Mouse (Mus musculus): ENCODE data around the gene Wasl.

The Wasl gene

DNA sequence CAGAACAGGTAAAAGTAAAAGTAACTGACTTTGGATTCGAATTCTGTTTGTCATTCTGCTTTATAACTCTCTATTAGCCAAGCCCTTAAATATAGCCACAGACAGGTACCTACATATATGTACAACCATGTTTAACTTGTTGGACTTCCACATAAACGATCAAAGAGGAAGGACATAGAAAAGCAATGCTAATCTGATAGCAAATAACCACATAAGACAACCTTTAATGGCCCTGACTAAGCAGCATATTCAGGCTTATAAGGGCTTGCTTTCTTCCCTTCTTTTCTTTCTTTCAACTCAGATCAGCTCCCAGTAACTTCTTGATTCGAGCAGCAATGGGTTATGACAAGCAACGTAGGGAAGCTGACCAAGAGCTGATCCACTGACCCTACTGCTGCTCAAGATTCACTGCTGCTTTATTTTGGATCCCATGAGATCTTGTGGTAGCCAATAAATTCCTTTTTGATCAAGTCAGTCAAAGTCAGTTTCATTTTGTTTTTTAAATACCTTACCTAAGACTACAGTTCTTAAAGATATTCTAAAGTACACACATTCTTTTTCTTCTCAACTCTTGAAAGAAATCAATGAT is 17.6 kb downstream of the Wasl start:
- no peak for DNase-seq (ENCODE audit: inconsistent age in 2 of 2, low spot score in 1 of 2)

- no peak for DNase-seq (ENCODE audit: inconsistent age in 2 of 2, low spot score in 1 of 2)
Observed at GRCm38 (mm10) chr6:24645346-24646053, 19.3 kb downstream of the Wasl start.

- no peak for DNase-seq (ENCODE audit: inconsistent age in 2 of 2, low spot score in 1 of 2)
Observed at GRCm38 (mm10) chr6:24642960-24643359, 21.8 kb downstream of the Wasl start.

DNA sequence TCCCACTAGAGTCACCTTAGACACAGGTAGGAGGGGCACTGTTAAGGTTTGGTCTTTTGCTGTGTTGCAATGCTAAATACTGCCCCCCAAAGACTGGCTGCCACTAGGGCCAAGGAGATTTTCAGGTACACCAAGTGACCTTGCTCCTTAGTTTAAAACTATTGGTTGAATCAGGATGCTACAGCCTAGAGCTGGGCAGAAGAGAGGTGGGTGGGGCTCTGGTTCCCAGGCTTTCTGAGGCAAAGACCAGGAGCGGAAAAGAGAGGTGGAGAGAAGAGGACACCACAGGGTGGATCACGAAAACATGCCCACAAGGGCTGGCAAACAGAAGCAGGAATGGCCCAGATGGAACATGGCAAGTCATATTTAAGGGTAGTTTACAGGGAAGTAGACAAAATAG is 22.6 kb downstream of the Wasl start:
- no peak for DNase-seq (ENCODE audit: inconsistent age in 2 of 2, low spot score in 1 of 2)

GRCm38 (mm10) chr6:24641286-24641685 is 23.5 kb downstream of the Wasl start:
- DNase-seq (ENCODE audit: inconsistent age in 2 of 2, low spot score in 1 of 2), result no peak

- DNase-seq (ENCODE audit: inconsistent age in 2 of 2, low spot score in 1 of 2), result no peak
Observed at GRCm38 (mm10) chr6:24635814-24636213, 29.0 kb downstream of the Wasl start.

GRCm38 (mm10) chr6:24634065-24634464 is 30.7 kb downstream of the Wasl start:
- no peak for DNase-seq (ENCODE audit: inconsistent age in 2 of 2, low spot score in 1 of 2)

DNA sequence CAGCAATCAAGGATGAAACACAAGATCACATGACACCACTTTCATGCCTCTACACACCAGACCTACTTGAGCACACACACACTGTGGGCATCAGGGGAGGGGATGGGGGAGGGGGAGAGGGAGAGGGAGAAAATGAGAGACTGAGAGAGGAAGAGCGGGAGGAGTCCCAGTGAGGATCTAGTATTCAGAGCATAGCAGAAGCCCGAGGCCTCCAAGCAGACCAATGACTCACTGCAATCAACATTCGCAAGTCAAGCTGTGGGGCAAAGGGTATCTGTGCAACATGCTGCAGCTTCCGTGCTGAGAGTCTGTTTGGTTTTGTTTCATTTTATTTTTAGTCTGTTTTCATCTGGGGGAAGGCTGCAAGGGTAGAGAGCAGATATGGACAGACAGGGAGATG is 32.7 kb downstream of the Wasl start:
- peak; percentile 50 to 73 for DNase-seq (ENCODE audit: inconsistent age in 2 of 2, low spot score in 1 of 2)

DNA sequence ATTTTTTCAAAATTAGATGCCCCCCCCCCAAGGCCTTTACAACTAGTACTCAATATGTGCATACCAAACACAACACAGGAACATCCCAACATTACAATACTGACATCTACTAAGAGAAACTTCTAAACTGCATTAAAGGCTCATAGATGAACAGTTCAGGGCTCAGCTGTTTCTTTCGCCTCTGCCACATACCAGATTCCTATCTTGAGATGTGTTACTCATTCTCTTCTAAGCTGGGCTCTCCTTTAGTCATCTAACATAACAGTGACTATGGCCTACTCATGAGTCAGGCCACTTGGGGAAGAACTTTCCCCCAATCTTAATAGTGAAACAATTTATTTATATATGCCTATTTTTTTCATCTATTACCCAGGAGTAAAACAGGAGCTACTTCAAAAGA is 36.3 kb downstream of the Wasl start:
- DNase-seq (ENCODE audit: inconsistent age in 2 of 2, low spot score in 1 of 2), result no peak

DNA sequence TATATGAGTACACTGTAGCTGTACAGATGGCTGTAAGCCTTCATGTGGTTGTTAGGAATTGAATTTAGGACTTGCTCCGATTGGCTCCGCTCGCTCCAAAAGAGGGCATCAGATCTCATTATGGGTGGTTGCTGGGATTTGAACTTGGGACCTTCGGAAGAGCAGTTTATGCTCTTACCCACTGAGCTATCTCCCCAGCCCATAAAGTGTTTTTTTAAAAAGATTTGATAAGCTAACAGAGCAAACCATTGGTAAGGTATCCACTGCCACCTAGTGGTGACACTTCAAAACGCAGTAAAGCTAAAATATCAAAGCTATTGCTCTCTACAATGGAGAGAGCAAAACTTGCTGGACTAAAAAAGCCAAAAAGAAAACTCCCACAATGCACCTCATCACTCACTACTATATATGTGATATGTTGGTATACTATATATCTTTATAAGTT is 37.2 kb downstream of the Wasl start:
- peak; percentile 30 to 83 for DNase-seq (ENCODE audit: inconsistent age in 2 of 2, low spot score in 1 of 2)

DNA sequence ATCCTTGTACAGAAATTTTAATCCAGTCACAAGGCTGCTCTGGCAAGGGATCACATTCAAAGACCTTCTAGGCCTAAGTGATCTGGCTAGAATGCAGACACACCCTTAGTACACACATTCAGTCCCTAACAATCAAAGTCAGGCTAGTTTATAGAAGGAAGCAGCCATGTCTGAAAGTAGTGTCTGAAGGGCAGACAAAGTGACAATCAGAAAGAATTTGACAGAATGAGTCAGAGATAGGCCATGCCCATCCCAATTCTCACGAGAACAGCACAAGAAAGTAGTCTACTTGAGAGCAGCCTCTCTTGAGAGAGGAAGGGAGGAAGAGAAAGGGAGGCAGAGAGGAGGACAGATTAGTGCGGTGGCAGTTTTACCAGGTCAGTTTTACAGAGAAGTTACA is 42.7 kb downstream of the Wasl start:
- DNase-seq (ENCODE audit: inconsistent age in 2 of 2, low spot score in 1 of 2), result no peak

GRCm38 (mm10) chr6:24620936-24621335 is 43.9 kb downstream of the Wasl start:
- DNase-seq (ENCODE audit: inconsistent age in 2 of 2, low spot score in 1 of 2), result no peak

DNA sequence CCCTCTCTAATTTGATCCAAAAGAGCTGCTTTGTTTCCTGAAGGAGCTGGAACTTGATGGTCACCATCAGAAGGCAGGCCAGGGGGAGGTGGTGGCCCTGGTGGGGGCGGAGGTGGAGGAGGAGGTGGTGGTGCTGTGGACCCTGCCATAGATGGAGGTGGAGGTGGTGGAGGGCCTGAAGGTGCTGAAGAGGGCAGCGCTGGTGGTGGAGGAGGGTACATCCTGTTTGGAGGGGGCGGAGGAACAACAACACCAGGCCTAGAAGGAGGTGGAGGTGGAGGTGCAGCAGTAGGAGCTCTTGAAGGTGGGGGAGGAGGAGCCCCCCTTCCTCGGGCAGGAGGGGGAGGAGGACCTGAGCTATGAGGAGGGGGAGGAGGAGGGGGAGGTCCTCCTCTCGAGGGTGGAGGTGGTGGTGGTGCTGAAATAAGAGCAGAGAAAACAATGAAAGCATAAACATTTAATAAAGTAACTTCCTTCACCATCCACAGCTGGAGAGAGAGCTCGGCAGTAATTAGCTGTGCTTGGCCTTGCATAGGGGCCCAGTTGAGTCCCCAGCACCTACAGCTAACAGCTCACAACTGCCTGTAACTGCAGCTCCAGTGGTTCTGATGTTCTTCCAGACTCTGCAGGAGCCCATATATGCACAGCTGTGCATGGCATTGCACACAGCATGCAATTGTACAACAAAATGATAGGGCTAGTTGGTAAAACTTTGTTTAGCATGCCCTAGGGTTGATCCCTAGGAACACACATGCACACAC is 45.3 kb downstream of the Wasl start:
- DNase-seq (ENCODE audit: inconsistent age in 2 of 2, low spot score in 1 of 2), result no peak

- DNase-seq (ENCODE audit: inconsistent age in 2 of 2, low spot score in 1 of 2), result no peak
Observed at GRCm38 (mm10) chr6:24616746-24617145, 48.1 kb downstream of the Wasl start.

GRCm38 (mm10) chr6:24613918-24614317 is 50.9 kb downstream of the Wasl start:
- DNase-seq (ENCODE audit: inconsistent age in 2 of 2, low spot score in 1 of 2), result no peak

DNA sequence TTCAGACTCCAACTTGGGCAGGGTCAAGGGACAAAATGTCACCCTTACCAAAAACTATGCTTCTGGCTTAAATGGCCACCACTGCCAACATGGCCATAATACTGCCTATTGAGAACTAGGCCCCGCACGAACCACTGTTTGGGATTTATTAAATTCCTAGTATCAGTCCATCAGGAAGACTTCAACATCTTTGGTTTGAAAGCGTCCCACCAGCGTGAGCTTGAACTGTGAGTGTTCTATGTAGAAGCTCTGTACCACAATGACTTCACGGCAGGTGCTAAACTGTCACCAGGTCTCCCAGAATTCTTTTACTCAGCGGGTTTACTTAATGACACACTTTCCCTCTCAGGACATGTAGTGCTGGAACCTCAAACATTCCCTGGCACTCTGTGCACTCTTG is 51.5 kb downstream of the Wasl start:
- DNase-seq (ENCODE audit: inconsistent age in 2 of 2, low spot score in 1 of 2), result no peak

- DNase-seq (ENCODE audit: inconsistent age in 2 of 2, low spot score in 1 of 2), result peak in 1 of 2 experiments; percentile 33
Observed at GRCm38 (mm10) chr6:24612074-24612755, 52.6 kb downstream of the Wasl start.

DNA sequence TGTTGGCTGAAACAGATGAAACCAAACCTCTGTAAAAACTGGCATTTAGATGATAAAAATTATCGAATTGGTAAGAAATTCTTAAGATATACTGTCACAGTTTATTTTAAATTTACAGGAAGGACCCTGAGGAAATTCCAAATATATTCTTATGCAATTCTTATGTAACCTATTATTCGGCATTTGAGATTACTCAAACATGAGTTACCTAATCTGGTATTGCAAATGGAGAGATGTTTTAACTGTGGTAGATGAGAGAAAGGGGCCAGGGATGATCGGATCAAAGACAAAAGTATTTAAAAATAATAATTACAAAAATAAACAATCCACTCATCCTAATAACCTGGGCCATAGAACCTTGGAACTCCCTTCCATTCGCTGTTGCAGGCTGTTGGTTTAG is 54.5 kb downstream of the Wasl start:
- DNase-seq (ENCODE audit: inconsistent age in 2 of 2, low spot score in 1 of 2), result no peak

DNA sequence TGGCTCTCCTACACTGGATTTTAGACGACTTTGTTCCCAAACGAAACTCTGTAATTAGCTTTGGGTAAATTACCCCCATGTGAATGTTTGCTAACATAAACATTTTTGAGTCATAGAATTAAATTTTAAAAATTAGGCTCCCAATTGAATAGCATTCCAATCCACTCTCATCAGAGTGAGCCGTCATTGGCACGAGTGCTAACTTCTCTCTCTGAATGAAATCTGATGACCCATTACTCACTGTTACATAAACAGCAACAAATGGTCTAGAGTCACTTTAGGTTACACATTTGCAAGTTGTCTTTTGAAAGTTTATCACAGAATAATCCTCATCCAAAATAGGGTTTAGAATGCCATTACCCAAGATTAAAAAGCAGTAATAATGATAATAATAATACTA is 55.3 kb downstream of the Wasl start:
- DNase-seq (ENCODE audit: inconsistent age in 2 of 2, low spot score in 1 of 2), result peak in 1 of 2 experiments; percentile 59

DNA sequence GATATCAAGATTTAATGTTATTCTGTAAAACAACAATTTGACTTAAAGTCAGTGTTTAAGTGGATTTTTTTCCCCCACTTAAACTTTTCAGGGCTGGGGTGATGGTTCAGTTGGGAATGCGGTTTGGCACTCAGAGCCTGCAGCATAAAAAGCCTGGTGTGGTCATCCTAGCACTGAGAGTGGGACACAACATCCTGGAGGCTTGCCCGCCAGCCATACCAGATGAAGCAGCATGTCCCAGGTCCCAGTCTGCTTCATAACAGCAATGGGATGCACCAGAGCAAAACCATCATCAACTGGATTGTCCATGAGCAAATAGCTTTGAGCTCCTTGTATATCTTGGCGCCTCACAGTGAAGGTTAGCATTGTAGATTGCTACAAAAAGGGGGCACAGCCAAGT is 56.1 kb downstream of the Wasl start:
- DNase-seq (ENCODE audit: inconsistent age in 2 of 2, low spot score in 1 of 2), result no peak

- no peak for DNase-seq (ENCODE audit: inconsistent age in 2 of 2, low spot score in 1 of 2)
Observed at GRCm38 (mm10) chr6:24608129-24608528, 56.7 kb downstream of the Wasl start.

DNA sequence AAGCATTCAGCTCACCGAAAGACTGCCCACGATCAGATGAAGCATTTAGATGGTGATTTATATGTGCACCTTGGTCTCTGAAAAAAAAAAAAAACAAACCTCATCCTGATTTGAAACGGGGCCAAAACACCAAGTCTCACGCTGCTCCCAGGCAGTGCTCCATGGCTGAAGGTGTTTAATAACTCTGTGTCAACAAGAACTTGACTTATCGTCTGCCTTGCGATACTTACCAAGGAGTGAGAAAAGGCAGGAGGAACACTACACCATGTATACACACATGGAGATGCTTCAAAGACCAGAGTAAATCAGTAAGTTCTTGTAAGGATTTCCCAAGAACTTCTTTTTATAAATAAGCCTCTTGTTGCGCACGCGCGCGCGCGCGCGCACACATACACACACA is 57.3 kb downstream of the Wasl start:
- DNase-seq (ENCODE audit: inconsistent age in 2 of 2, low spot score in 1 of 2), result peak in 1 of 2 experiments; percentile 12
